In the genomic region with DNA sequence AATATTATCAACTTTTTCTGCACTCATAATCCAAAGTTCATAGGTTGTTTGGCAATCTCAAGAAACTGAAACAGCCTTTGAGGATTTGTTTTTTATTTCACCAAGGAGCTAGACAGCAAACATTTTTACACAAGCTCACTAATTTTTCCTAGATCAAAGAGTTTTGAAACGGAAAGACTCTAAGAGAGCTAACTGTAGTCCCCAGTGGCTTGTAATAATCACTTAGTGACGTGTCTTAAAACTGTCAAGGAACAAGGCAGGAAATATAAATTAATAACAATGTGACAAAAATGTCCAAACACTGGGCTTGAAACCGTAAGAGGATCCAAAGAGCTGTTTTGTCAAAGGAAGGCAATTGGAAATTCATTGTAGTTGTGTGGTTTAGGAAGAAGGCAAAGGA, we compare ENCODE assay signal across 8 mouse cellular contexts. TPM values are rescaled to one million over a fixed set of nuclear protein-coding genes. Genes with fewer than 3 reads are reported as not detected.
DNase-seq lines count a peak whose midpoint lies in the region; ATAC-seq and TF ChIP-seq lines count a peak whose summit lies in the region.

No protein-coding gene starts in this region.

- H3K4me2 ChIP-seq in embryonic facial prominence, embryonic 11.5 days (ENCODE audit: low read depth, low read length): peak overlapping the region; percentile 0; the same call in 1 of the 2 replicates
- peak overlapping the region; percentile 51 for H3K4me2 ChIP-seq in neural tube, embryonic 12.5 days (replicated peaks)

- H3K27me3 ChIP-seq in embryonic facial prominence, embryonic 11.5 days (ENCODE audit: control insufficient read depth, insufficient read depth, low read length): 0 out of 2 replicates have a peak, but pooled peaks cover 2% of the 10 kb centered on the region
- H3K27me3 ChIP-seq in neural tube, embryonic 12.5 days (replicated peaks): no peaks in the 10 kb centered on the region

- H3K4me3 ChIP-seq in lung, adult 2 months (replicated peaks; ENCODE audit: extremely low read depth, low read depth, low read length): peak overlapping the region; percentile 46
- H3K4me3 ChIP-seq in embryonic facial prominence, embryonic 11.5 days (ENCODE audit: low read depth, low read length): 0 out of 2 replicates have a peak overlapping the region, but pooled peaks have one; percentile 66
- 0 out of 2 replicates have a peak overlapping the region, but pooled peaks have one; percentile 65 for H3K4me3 ChIP-seq in neural tube, embryonic 12.5 days

- no peak overlapping the region for H3K27ac ChIP-seq in embryonic facial prominence, embryonic 11.5 days (replicated peaks; ENCODE audit: low read depth, low read length)
- H3K27ac ChIP-seq in neural tube, embryonic 12.5 days: no peak overlapping the region

- WGBS in lung, adult 2 months: 26% methylated on average over 3 of the region's 3 CpGs
- WGBS in embryonic facial prominence, embryonic 11.5 days: 21% methylated on average over 3 of the region's 3 CpGs
- 24% methylated on average over 3 of the region's 3 CpGs for WGBS in neural tube, embryonic 12.5 days

- H3K9me3 ChIP-seq in embryonic facial prominence, embryonic 11.5 days (replicated peaks; ENCODE audit: control insufficient read depth, low read length): no peaks in the 10 kb centered on the region
- H3K9me3 ChIP-seq in neural tube, embryonic 12.5 days: no peaks in the 10 kb centered on the region

- TF ChIP-seq POLR2A in lung, adult 2 months (IDR thresholded peaks at IDR 0.05; ENCODE audit: borderline replicate concordance, extremely low read depth, low read depth, low read length): no peak

- H3K9ac ChIP-seq in embryonic facial prominence, embryonic 11.5 days (replicated peaks; ENCODE audit: low read length): no peak overlapping the region
- H3K9ac ChIP-seq in neural tube, embryonic 12.5 days: no peak overlapping the region

- DNase-seq in lung, adult 2 months: no peak
- DNase-seq in lung, postnatal 25 days (ENCODE audit: low spot score): no peak
- no peak for DNase-seq in embryonic facial prominence, embryonic 11.5 days (ENCODE audit: low spot score)
- DNase-seq in right cerebral cortex, adult 2 months (ENCODE audit: low spot score in 2 of 2): no peak
- no peak for DNase-seq in thymus, postnatal 36 days

- no peaks in the 10 kb centered on the region for H3K36me3 ChIP-seq in embryonic facial prominence, embryonic 11.5 days (replicated peaks; ENCODE audit: control insufficient read depth, insufficient read depth, low read depth, low read length)
- H3K36me3 ChIP-seq in neural tube, embryonic 12.5 days: no peaks in the 10 kb centered on the region

- H3K4me1 ChIP-seq in lung, adult 2 months (ENCODE audit: control insufficient read depth, insufficient read depth, low read length): 0 out of 2 replicates have a peak, but pooled peaks cover 2% of the 10 kb centered on the region
- no peaks in the 10 kb centered on the region for H3K4me1 ChIP-seq in embryonic facial prominence, embryonic 11.5 days (ENCODE audit: control insufficient read depth, insufficient read depth, low read length)
- peaks cover 5% of the 10 kb centered on the region for H3K4me1 ChIP-seq in neural tube, embryonic 12.5 days

- no peak for TF ChIP-seq CTCF in lung, adult 2 months (IDR thresholded peaks at IDR 0.05; ENCODE audit: insufficient read depth, low read length)

- no peak for ATAC-seq in embryonic facial prominence, embryonic 11.5 days (replicated peaks; ENCODE audit: insufficient number of reproducible peaks, low FRiP score, low TSS enrichment, low read depth)
- ATAC-seq in inflammation-experienced regulatory T-cells, adult 6 months: peak; percentile 27
- ATAC-seq in neural tube, embryonic 12.5 days (ENCODE audit: low FRiP score, low read depth): no peak
- no peak for ATAC-seq in megakaryocyte-erythroid progenitor cell, adult 5-6 weeks (replicated peaks; ENCODE audit: low FRiP score, low TSS enrichment, poor library complexity, severe bottlenecking)

RNA-seq across cellular contexts. Expression of a gene that starts 1.0 kb away (rescaled TPM):
- 59.0 and 107 TPM in 2 replicates for polyA plus RNA-seq in lung, adult 2 months (2012; rRNA removed)
- polyA plus RNA-seq in embryonic facial prominence, embryonic 11.5 days (2014; fragmentation: Nextera tagmentation; extraction: Ambion mirVana): 225 and 231 TPM in 2 replicates
- 100 to 1,000 TPM; 153 to 224 (median 174) TPM for polyA plus RNA-seq in inflammation-experienced regulatory T-cells, adult 6 months (2017; shearing (Covaris generic))
- polyA plus RNA-seq in neural tube, embryonic 12.5 days (2016; fragmentation: Nextera tagmentation; extraction: Ambion mirVana): 188 and 190 TPM in 2 replicates
- total RNA-seq in megakaryocyte-erythroid progenitor cell, adult 5-6 weeks (2014; fragmentation: Nextera tagmentation): 218 and 280 TPM in 2 replicates
- total RNA-seq in megakaryocyte-erythroid progenitor cell, adult 5-6 weeks (2017): 70.8 and 93.6 TPM in 2 replicates
